Mouse (Mus musculus): ENCODE data around the gene Pdzd7. TPM values are rescaled to one million over a fixed set of nuclear protein-coding genes. Genes with fewer than 3 reads are reported as not detected.

Pdzd7 gene
- 0.35 and 0.46 TPM in 2 replicates for polyA plus RNA-seq (2015; fragmentation: Nextera tagmentation; extraction: Ambion mirVana)

GRCm38 (mm10) chr19:45045651-45046050, at the start of gene Pdzd7:
Gene Pdzd7 (minus strand): TSS chr19:45045717.

DNA sequence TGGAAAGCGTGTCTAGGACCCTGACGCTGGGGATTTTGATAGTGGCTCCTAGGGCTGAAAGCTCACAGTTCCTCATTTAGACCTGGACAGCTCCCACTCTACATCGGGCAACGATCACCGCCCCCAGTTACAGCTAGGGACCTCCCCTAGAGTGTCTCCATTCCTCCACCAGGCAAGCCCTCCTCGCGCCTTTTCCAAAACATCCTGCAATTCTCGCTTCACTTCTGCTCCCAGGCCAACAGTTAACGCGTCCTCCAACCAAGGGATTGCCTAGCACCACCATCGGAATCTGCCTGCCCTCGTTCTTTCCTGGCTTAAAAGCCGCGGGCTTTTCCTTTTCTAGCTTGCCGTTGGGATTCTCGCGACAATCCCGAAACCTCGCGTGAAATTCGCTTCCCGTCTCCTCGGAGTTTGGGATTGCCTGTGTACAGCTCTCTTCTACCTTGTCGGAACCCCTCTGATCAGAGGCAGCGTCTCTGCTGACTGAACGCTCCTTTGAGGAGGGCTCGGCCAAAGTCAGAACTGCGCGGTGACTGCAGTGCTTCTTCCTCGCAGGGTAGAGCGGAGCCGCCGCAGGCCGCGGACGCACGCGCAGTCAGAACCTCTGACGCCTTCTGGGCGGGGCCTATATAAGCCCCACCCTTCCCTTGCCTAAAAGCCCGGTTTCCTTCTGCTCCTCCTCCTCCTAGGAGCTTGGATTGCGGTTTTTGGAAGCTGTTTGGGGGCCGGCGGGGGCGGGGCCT, 29.2 kb upstream of the Pdzd7 start, which contains the start of gene Kazald1:
TSS of gene Kazald1 (plus strand) at position 662 of the 743 bp plus-strand sequence.

GRCm38 (mm10) chr19:45047417-45047934, 2.0 kb upstream of the Pdzd7 start, which contains the start of gene Sfxn3:
Gene Sfxn3 (plus strand): TSS chr19:45047503.

DNA sequence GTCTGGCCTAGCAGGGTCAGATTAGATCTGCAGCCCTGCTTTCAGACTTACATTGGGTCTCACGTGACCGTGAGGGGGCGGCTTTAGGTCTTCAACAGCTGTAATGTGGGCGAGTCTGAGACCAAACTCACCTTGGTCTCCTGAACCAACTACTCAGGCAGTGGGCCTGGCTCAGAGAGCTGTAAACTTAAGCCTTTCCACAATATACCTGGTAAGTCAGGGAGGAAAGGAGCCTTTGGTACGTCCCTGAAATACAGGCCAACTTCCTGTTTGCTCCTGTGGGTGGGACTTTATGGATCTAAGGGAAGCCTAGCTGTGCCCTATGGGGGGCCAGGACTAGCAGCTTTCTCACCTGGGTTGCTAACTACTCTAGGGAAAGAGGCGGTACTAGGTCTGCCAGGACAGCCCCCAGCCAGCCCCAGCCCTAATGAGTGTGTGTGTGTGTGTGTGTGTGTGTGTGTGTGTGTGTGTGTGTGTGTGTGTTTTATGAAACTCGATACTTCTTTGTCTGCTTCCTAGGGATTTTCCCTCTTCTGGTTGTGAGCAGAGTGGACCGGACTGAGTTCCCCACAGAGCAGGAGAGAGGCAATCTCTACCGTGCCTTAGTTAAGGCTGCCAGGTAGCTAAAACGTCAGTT, 31.1 kb downstream of the Pdzd7 start, which contains the start of gene Lzts2:
TSS of gene Lzts2 (plus strand) at position 80 of the 637 bp plus-strand sequence.

GRCm38 (mm10) chr19:45005957-45006712, 39.4 kb downstream of the Pdzd7 start, which contains the start of gene Mrpl43:
Gene Mrpl43 (minus strand): TSS chr19:45006442.

GRCm38 (mm10) chr19:45005444-45005843, 40.1 kb downstream of the Pdzd7 start, which contains the start of gene Twnk:
Gene Twnk (plus strand): TSS chr19:45005663.

DNA sequence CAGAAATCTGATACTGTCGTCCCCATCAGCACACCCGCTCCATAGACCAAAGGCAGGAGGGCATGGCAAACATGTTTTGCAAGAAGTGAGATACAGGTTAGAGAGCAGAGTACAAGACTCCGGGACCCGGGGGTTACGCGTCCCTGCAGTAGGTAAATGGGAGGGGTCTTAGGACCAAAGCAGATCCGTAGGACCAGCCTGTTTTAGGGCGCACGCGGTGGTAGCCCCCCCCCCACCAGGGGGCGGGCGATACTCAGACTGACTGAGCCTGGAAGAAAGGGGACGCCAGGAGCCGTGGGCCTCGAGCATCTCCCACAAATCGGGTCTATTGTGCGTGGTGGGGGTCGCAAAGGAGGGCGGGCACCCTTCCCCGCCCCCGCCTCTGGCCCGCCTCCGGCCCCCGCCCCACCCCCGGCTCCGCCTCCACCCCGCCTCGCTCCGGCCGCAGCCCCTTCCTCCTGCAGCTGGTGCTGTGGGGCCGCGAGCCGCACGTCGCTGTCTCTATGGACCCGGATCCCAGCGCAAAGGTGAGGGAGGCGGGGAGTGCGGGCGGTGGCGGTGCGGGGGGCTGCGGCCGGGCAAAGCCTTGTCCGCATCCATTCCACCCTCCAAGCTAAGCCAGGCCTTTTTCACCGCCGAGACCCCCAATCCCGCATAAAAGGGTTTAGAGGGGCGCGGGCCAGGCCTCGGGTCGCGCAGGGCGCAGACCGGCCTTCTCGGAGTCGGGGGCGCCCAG, 56.5 kb downstream of the Pdzd7 start, which contains the start of gene Sema4g:
TSS of gene Sema4g (plus strand) at position 271 of the 736 bp plus-strand sequence.

Other genes starting within 250 kb of the Pdzd7 start
- gene Slf2, start 114.6 kb downstream of the Pdzd7 start, polyA plus RNA-seq (2015; fragmentation: Nextera tagmentation; extraction: Ambion mirVana): 12.6 and 20.1 TPM in 2 replicates
- gene Sema4g, start 56.6 kb downstream of the Pdzd7 start, polyA plus RNA-seq (2015; fragmentation: Nextera tagmentation; extraction: Ambion mirVana): 1.9 and 2.2 TPM in 2 replicates
- gene Twnk, start 40.1 kb downstream of the Pdzd7 start, polyA plus RNA-seq (2015; fragmentation: Nextera tagmentation; extraction: Ambion mirVana): 10.5 and 26.5 TPM in 2 replicates
- 65.9 and 90.5 TPM in 2 replicates for gene Mrpl43, start 39.3 kb downstream of the Pdzd7 start, polyA plus RNA-seq (2015; fragmentation: Nextera tagmentation; extraction: Ambion mirVana)
- 63.4 and 82.6 TPM in 2 replicates for gene Lzts2, start 31.3 kb downstream of the Pdzd7 start, polyA plus RNA-seq (2015; fragmentation: Nextera tagmentation; extraction: Ambion mirVana)
- 35.0 and 40.0 TPM in 2 replicates for gene Sfxn3, start 1.8 kb upstream of the Pdzd7 start, polyA plus RNA-seq (2015; fragmentation: Nextera tagmentation; extraction: Ambion mirVana)
- gene Kazald1, start 29.5 kb upstream of the Pdzd7 start, polyA plus RNA-seq (2015; fragmentation: Nextera tagmentation; extraction: Ambion mirVana): 7.5 and 12.7 TPM in 2 replicates
- 0.19 TPM in 1 of 2 replicates, not detected in the other for gene Tlx1, start 105.0 kb upstream of the Pdzd7 start, polyA plus RNA-seq (2015; fragmentation: Nextera tagmentation; extraction: Ambion mirVana)
- 0.06 and 0.19 TPM in 2 replicates for gene Lbx1, start 190.1 kb upstream of the Pdzd7 start, polyA plus RNA-seq (2015; fragmentation: Nextera tagmentation; extraction: Ambion mirVana)